Mouse (Mus musculus) hindbrain, embryonic 12.5 days (tissue): ENCODE data around the gene Tjp3. TPM values are rescaled to one million over a fixed set of nuclear protein-coding genes. Genes with fewer than 3 reads are reported as not detected.

ENCODE experiments used
- ATAC-seq: fragments of 200-750 bp; cut with Nextera tagmentation; 2 replicates; pipeline ENCODE4 v1.8.0; 2017; ENCODE audit warnings: moderate TSS enrichment; ENCODE audit not compliant: low FRiP score
- H3K27ac ChIP-seq: fragments of 300-500 bp; sonication (generic); 2 replicates; pipeline ENCODE4 v1.5.1; 2016; ENCODE audit warnings: mild to moderate bottlenecking
- H3K27me3 ChIP-seq: fragments of 300-500 bp; sonication (generic); 2 replicates; pipeline ENCODE4 v1.6.1; 2016; ENCODE audit warnings: mild to moderate bottlenecking
- H3K36me3 ChIP-seq: fragments of 300-500 bp; sonication (generic); 2 replicates; pipeline ENCODE4 v1.6.1; 2016; ENCODE audit warnings: mild to moderate bottlenecking
- H3K4me1 ChIP-seq: fragments of 300-500 bp; sonication (generic); 2 replicates; pipeline ENCODE4 v1.6.1; 2016
- H3K4me2 ChIP-seq: fragments of 300-500 bp; sonication (generic); replicated peaks from 2 replicates; pipeline ENCODE4 v1.6.1; 2016; ENCODE audit warnings: mild to moderate bottlenecking
- H3K4me3 ChIP-seq: fragments of 300-500 bp; sonication (generic); 2 replicates; pipeline ENCODE4 v1.5.1; 2016; ENCODE audit warnings: mild to moderate bottlenecking
- H3K9ac ChIP-seq: fragments of 300-500 bp; sonication (generic); 2 replicates; pipeline ENCODE4 v1.6.1; 2016; ENCODE audit warnings: mild to moderate bottlenecking, moderate library complexity
- H3K9me3 ChIP-seq: fragments of 300-500 bp; sonication (generic); replicated peaks from 2 replicates; pipeline ENCODE4 v1.6.1; 2016; ENCODE audit warnings: mild to moderate bottlenecking
- WGBS: fragments of 180-500 bp; shearing (Covaris S2); methylation state at CpG from one replicate; pipeline ENCODE4 v1.1.7; 2016; 5-methylcytosine and 5-hydroxymethylcytosine counted together
- polyA plus RNA-seq: library from polyadenylated mRNA; unstranded; fragments of >200 nt; fragmentation: Nextera tagmentation; extraction: Ambion mirVana; gene quantifications from 2 replicates; pipeline ENCODE4 v1.2.1, GENCODE M21; 2016

Tjp3 gene
- polyA plus RNA-seq, 1 experiment from 2014 or later = 6.8 TPM

GRCm38 (mm10) chr10:81249442-81249841 is 41.9 kb downstream of the Tjp3 start:
- peaks cover 65% of the 10 kb centered on the region for H3K27me3 ChIP-seq
- no peak for ATAC-seq
- no peak overlapping the region for H3K4me3 ChIP-seq
- no peak overlapping the region for H3K4me2 ChIP-seq
- H3K36me3 ChIP-seq = 0 out of 2 replicates have a peak, but pooled peaks cover 8% of the 10 kb centered on the region
- H3K4me1 ChIP-seq = peaks cover 14% of the 10 kb centered on the region
- H3K27ac ChIP-seq = no peak overlapping the region
- H3K9ac ChIP-seq = no peak overlapping the region
- WGBS = 83% methylated on average over 8 of the region's 8 CpGs
- H3K9me3 ChIP-seq = no peaks in the 10 kb centered on the region

GRCm38 (mm10) chr10:81247804-81248203 is 43.6 kb downstream of the Tjp3 start:
- peaks cover 64% of the 10 kb centered on the region for H3K27me3 ChIP-seq
- WGBS = 86% methylated on average over 2 of the region's 2 CpGs
- peaks cover 8% of the 10 kb centered on the region; the same call in 1 of the 2 replicates for H3K36me3 ChIP-seq
- H3K9me3 ChIP-seq = no peaks in the 10 kb centered on the region
- H3K4me3 ChIP-seq = no peak overlapping the region
- peaks cover 10% of the 10 kb centered on the region for H3K4me1 ChIP-seq
- no peak overlapping the region for H3K4me2 ChIP-seq
- H3K27ac ChIP-seq = no peak overlapping the region
- ATAC-seq = no peak
- H3K9ac ChIP-seq = no peak overlapping the region

GRCm38 (mm10) chr10:81245166-81245565 is 46.2 kb downstream of the Tjp3 start:
- H3K27me3 ChIP-seq = peaks cover 63% of the 10 kb centered on the region
- WGBS = 84% methylated on average over 6 of the region's 6 CpGs
- ATAC-seq = no peak
- peaks cover 11% of the 10 kb centered on the region; the same call in 1 of the 2 replicates for H3K36me3 ChIP-seq
- no peak overlapping the region for H3K9ac ChIP-seq
- peaks cover 1% of the 10 kb centered on the region for H3K4me1 ChIP-seq
- no peaks in the 10 kb centered on the region for H3K9me3 ChIP-seq
- H3K4me2 ChIP-seq = no peak overlapping the region
- H3K27ac ChIP-seq = no peak overlapping the region
- no peak overlapping the region for H3K4me3 ChIP-seq

GRCm38 (mm10) chr10:81244595-81244994 is 46.8 kb downstream of the Tjp3 start:
- Histone ChIP-seq H3K4me2 (peak overlapping the region; percentile 26; the same call in 1 of the 2 replicates), H3K27ac (no peak overlapping the region), H3K9ac (no peak overlapping the region), H3K4me1 (peaks cover 7% of the 10 kb centered on the region), H3K4me3 (no peak overlapping the region), H3K27me3 (peaks cover 63% of the 10 kb centered on the region), H3K36me3 (peaks cover 8% of the 10 kb centered on the region; the same call in 1 of the 2 replicates), H3K9me3 (no peaks in the 10 kb centered on the region)
- WGBS = 12% methylated on average over 17 of the region's 17 CpGs
- ATAC-seq = peak; percentile 65

- H3K9me3 ChIP-seq = no peaks in the 10 kb centered on the region
Observed at GRCm38 (mm10) chr10:81244146-81244545, 47.2 kb downstream of the Tjp3 start.

GRCm38 (mm10) chr10:81242021-81242420 is 49.4 kb downstream of the Tjp3 start:
- Histone ChIP-seq H3K36me3 (peaks cover 3% of the 10 kb centered on the region; the same call in 1 of the 2 replicates), H3K27me3 (peaks cover 73% of the 10 kb centered on the region), H3K27ac (no peak overlapping the region), H3K9ac (no peak overlapping the region), H3K9me3 (no peaks in the 10 kb centered on the region), H3K4me1 (peaks cover 14% of the 10 kb centered on the region), H3K4me3 (no peak overlapping the region), H3K4me2 (no peak overlapping the region)
- ATAC-seq = no peak
- WGBS = 87% methylated on average over 16 of the region's 16 CpGs

More at GRCm38 (mm10) chr10:81244146-81244545, 47.2 kb downstream of the Tjp3 start:
- WGBS = 77% methylated on average over 4 of the region's 4 CpGs
- Histone ChIP-seq H3K9ac (no peak overlapping the region), H3K27me3 (peaks cover 64% of the 10 kb centered on the region), H3K4me3 (no peak overlapping the region), H3K4me1 (peaks cover 11% of the 10 kb centered on the region), H3K36me3 (peaks cover 8% of the 10 kb centered on the region; the same call in 1 of the 2 replicates), H3K4me2 (peak overlapping the region; percentile 26; the same call in 1 of the 2 replicates), H3K27ac (no peak overlapping the region)
- ATAC-seq = no peak; the same call in 1 of the 2 replicates

GRCm38 (mm10) chr10:81240876-81241275 is 50.5 kb downstream of the Tjp3 start:
- Histone ChIP-seq H3K4me2 (no peak overlapping the region), H3K27me3 (peaks cover 68% of the 10 kb centered on the region), H3K9me3 (no peaks in the 10 kb centered on the region), H3K4me3 (no peak overlapping the region), H3K27ac (no peak overlapping the region), H3K36me3 (peaks cover 3% of the 10 kb centered on the region; the same call in 1 of the 2 replicates), H3K9ac (no peak overlapping the region), H3K4me1 (peaks cover 19% of the 10 kb centered on the region)
- ATAC-seq = no peak
- WGBS = 25% methylated on average over 13 of the region's 13 CpGs

- no peak overlapping the region for H3K4me2 ChIP-seq
- H3K9me3 ChIP-seq = no peaks in the 10 kb centered on the region
- 75% methylated on average over 2 of the region's 2 CpGs for WGBS
- H3K27me3 ChIP-seq = peaks cover 59% of the 10 kb centered on the region
- no peak overlapping the region for H3K4me3 ChIP-seq
- peaks cover 3% of the 10 kb centered on the region; the same call in 1 of the 2 replicates for H3K36me3 ChIP-seq
- H3K4me1 ChIP-seq = peaks cover 22% of the 10 kb centered on the region
- no peak overlapping the region for H3K27ac ChIP-seq
- ATAC-seq = no peak
- H3K9ac ChIP-seq = no peak overlapping the region
Observed at GRCm38 (mm10) chr10:81238618-81239017, 52.8 kb downstream of the Tjp3 start.

- Histone ChIP-seq H3K4me3 (no peak overlapping the region), H3K9me3 (no peaks in the 10 kb centered on the region)
Observed at GRCm38 (mm10) chr10:81236471-81237268, 54.7 kb downstream of the Tjp3 start.

GRCm38 (mm10) chr10:81234206-81234605 is 57.2 kb downstream of the Tjp3 start:
- H3K4me1 ChIP-seq = peaks cover 31% of the 10 kb centered on the region
- H3K4me2 ChIP-seq = no peak overlapping the region; the same call in 1 of the 2 replicates
- H3K27ac ChIP-seq = no peak overlapping the region
- peaks cover 29% of the 10 kb centered on the region for H3K27me3 ChIP-seq
- H3K9ac ChIP-seq = no peak overlapping the region
- H3K4me3 ChIP-seq = no peak overlapping the region
- ATAC-seq = no peak
- H3K9me3 ChIP-seq = no peaks in the 10 kb centered on the region
- WGBS = 82% methylated on average over 6 of the region's 6 CpGs
- no peaks in the 10 kb centered on the region for H3K36me3 ChIP-seq

More at GRCm38 (mm10) chr10:81236471-81237268, 54.7 kb downstream of the Tjp3 start:
- no peaks in the 10 kb centered on the region for H3K36me3 ChIP-seq
- peaks cover 26% of the 10 kb centered on the region for H3K4me1 ChIP-seq
- no peak overlapping the region for H3K4me2 ChIP-seq
- H3K27me3 ChIP-seq = peaks cover 41% of the 10 kb centered on the region
- WGBS = 86% methylated on average over 12 of the region's 12 CpGs
- ATAC-seq = no peak
- no peak overlapping the region for H3K27ac ChIP-seq
- 0 out of 2 replicates have a peak overlapping the region, but pooled peaks have one; percentile 23 for H3K9ac ChIP-seq

GRCm38 (mm10) chr10:81233226-81233585 is 58.2 kb downstream of the Tjp3 start:
- peaks cover 27% of the 10 kb centered on the region for H3K27me3 ChIP-seq
- H3K36me3 ChIP-seq = no peaks in the 10 kb centered on the region
- H3K4me3 ChIP-seq = peak overlapping the region; percentile 64
- H3K4me2 ChIP-seq = peak overlapping the region; percentile 78
- no peaks in the 10 kb centered on the region for H3K9me3 ChIP-seq
- 0 out of 2 replicates have a peak overlapping the region, but pooled peaks have one; percentile 23 for H3K27ac ChIP-seq
- peaks cover 40% of the 10 kb centered on the region for H3K4me1 ChIP-seq
- 2% methylated on average over 22 of the region's 28 CpGs for WGBS
- H3K9ac ChIP-seq = peak overlapping the region; percentile 77
- peak; percentile 36 for ATAC-seq

- Histone ChIP-seq H3K4me3 (peak within 1 kb of the TSS; percentile 64), H3K4me1 (peaks cover 40% of the 10 kb centered on the region), H3K4me2 (peak within 1 kb of the TSS; percentile 78), H3K27me3 (peaks cover 22% of the 10 kb centered on the region), H3K9ac (peak within 1 kb of the TSS; percentile 77), H3K36me3 (no peaks in the 10 kb centered on the region), H3K27ac (0 out of 2 replicates have a peak within 1 kb of the TSS, but pooled peaks have one; percentile 23), H3K9me3 (no peaks in the 10 kb centered on the region)
- WGBS = 8% methylated on average over 29 of the region's 29 CpGs
- peak; percentile 53 for ATAC-seq
Observed at GRCm38 (mm10) chr10:81232580-81233225, 58.7 kb downstream of the Tjp3 start, which contains the start of gene Zfr2. Zfr2 (plus strand) TSS chr10:81233155.
